Mouse (Mus musculus): ENCODE results near the gene Pigl.
"Not testable (repeated sequence)": the region's sequence is repeated elsewhere in the genome, so short reads cannot be mapped to it uniquely, and the experiment has no call there.

Gene Pigl

GRCm38 (mm10) chr11:62467289-62467688 lies 9.0 kb downstream of the Pigl start:
- DNase-seq (ENCODE audit: low spot score): not testable (repeated sequence)

GRCm38 (mm10) chr11:62470451-62470850 lies 12.2 kb downstream of the Pigl start:
- DNase-seq (ENCODE audit: low spot score): no peak

- DNase-seq (ENCODE audit: low spot score): no peak
These were observed 15.3 kb downstream of the Pigl start for GRCm38 (mm10) chr11:62473516-62473915.

- peak; percentile 21 for DNase-seq (ENCODE audit: low spot score)
These were observed 17.9 kb downstream of the Pigl start for GRCm38 (mm10) chr11:62476156-62476555.

GRCm38 (mm10) chr11:62478931-62479330 lies 20.7 kb downstream of the Pigl start:
- DNase-seq (ENCODE audit: low spot score): no peak

- DNase-seq (ENCODE audit: low spot score): no peak
These were observed 21.3 kb downstream of the Pigl start for GRCm38 (mm10) chr11:62479581-62479980.

GRCm38 (mm10) chr11:62486949-62487348 lies 28.7 kb downstream of the Pigl start:
- no peak for DNase-seq (ENCODE audit: low spot score)

GRCm38 (mm10) chr11:62487540-62488350 lies 29.5 kb downstream of the Pigl start:
- DNase-seq (ENCODE audit: low spot score): no peak

GRCm38 (mm10) chr11:62493701-62494100 lies 35.4 kb downstream of the Pigl start:
- no peak for DNase-seq (ENCODE audit: low spot score)

GRCm38 (mm10) chr11:62494754-62495275 lies 36.6 kb downstream of the Pigl start:
- peak; percentile 49 for DNase-seq (ENCODE audit: low spot score)

- peak; percentile 41 for DNase-seq (ENCODE audit: low spot score)
These were observed 37.1 kb downstream of the Pigl start for GRCm38 (mm10) chr11:62495276-62495801.

GRCm38 (mm10) chr11:62496151-62496715 lies 38.0 kb downstream of the Pigl start:
- no peak for DNase-seq (ENCODE audit: low spot score)

GRCm38 (mm10) chr11:62497181-62497580 lies 38.9 kb downstream of the Pigl start:
- DNase-seq (ENCODE audit: low spot score): no peak

GRCm38 (mm10) chr11:62498802-62499201 lies 40.5 kb downstream of the Pigl start:
- DNase-seq (ENCODE audit: low spot score): no peak

- DNase-seq (ENCODE audit: low spot score): no peak
These were observed 42.3 kb downstream of the Pigl start for GRCm38 (mm10) chr11:62500529-62500928.

GRCm38 (mm10) chr11:62507683-62508082 lies 49.4 kb downstream of the Pigl start:
- DNase-seq (ENCODE audit: low spot score): no peak

GRCm38 (mm10) chr11:62508365-62508764 lies 50.1 kb downstream of the Pigl start:
- not testable (repeated sequence) for DNase-seq (ENCODE audit: low spot score)

- not testable (repeated sequence) for DNase-seq (ENCODE audit: low spot score)
These were observed 50.6 kb downstream of the Pigl start for GRCm38 (mm10) chr11:62508816-62509215.

- DNase-seq (ENCODE audit: low spot score): no peak
These were observed 51.3 kb downstream of the Pigl start for GRCm38 (mm10) chr11:62509571-62509970.

- no peak for DNase-seq (ENCODE audit: low spot score)
These were observed 52.7 kb downstream of the Pigl start for GRCm38 (mm10) chr11:62510956-62511355.

GRCm38 (mm10) chr11:62511444-62512202 lies 53.4 kb downstream of the Pigl start:
- DNase-seq (ENCODE audit: low spot score): peak; percentile 9

GRCm38 (mm10) chr11:62512529-62513080 lies 54.3 kb downstream of the Pigl start:
- no peak for DNase-seq (ENCODE audit: low spot score)

All from ovary, postnatal 36 days (tissue).